Mouse (Mus musculus): ENCODE results near the gene Arhgef12. TPM values are rescaled to one million over a fixed set of nuclear protein-coding genes. Genes with fewer than 3 reads are reported as not detected.
A peak's percentile ranks its signal among the peaks of the same experiment; 100 is the strongest.
"Not testable (repeated sequence)": the region's sequence is repeated elsewhere in the genome, so short reads cannot be mapped to it uniquely, and the experiment has no call there.

Arhgef12 gene
- total RNA-seq (2021): 100 to 1,000 TPM; 151 to 163 TPM
- long read RNA-seq, experiment 1, partial matches to known transcripts: 8 of 26 reads
- long read RNA-seq, experiment 1, other reads (novel, unspliced or antisense): 17 of 26 reads
- long read RNA-seq, experiment 2, full-length matches to known transcripts: 2 of 38 reads
- long read RNA-seq, experiment 2, partial matches to known transcripts: 6 of 38 reads
- long read RNA-seq, experiment 2, other reads (novel, unspliced or antisense): 30 of 38 reads

GRCm38 (mm10) chr9:43107187-43107517, at the start of gene Arhgef12:
Arhgef12 (minus strand) TSS chr9:43107239.
- DNase-seq (ENCODE audit: low spot score in 2 of 2): peak; percentile 50 to 66

- no peak for DNase-seq (ENCODE audit: low spot score in 2 of 2)
Measured at GRCm38 (mm10) chr9:43155960-43156359, 48.9 kb upstream of the Arhgef12 start.

GRCm38 (mm10) chr9:43151779-43152178, 44.7 kb upstream of the Arhgef12 start:
- no peak for DNase-seq (ENCODE audit: low spot score in 2 of 2)

GRCm38 (mm10) chr9:43150957-43151356, 43.9 kb upstream of the Arhgef12 start:
- DNase-seq (ENCODE audit: low spot score in 2 of 2): no peak

- no peak for DNase-seq (ENCODE audit: low spot score in 2 of 2)
Measured at GRCm38 (mm10) chr9:43150075-43150474, 43.0 kb upstream of the Arhgef12 start.

GRCm38 (mm10) chr9:43149498-43149897, 42.5 kb upstream of the Arhgef12 start:
- DNase-seq (ENCODE audit: low spot score in 2 of 2): peak in 1 of 2 experiments; percentile 19

- DNase-seq (ENCODE audit: low spot score in 2 of 2): no peak
Measured at GRCm38 (mm10) chr9:43145196-43145595, 38.2 kb upstream of the Arhgef12 start.

GRCm38 (mm10) chr9:43144206-43144810, 37.3 kb upstream of the Arhgef12 start:
- no peak for DNase-seq (ENCODE audit: low spot score in 2 of 2)

- peak; percentile 63 to 77 for DNase-seq (ENCODE audit: low spot score in 2 of 2)
Measured at GRCm38 (mm10) chr9:43141839-43142238, 34.8 kb upstream of the Arhgef12 start.

GRCm38 (mm10) chr9:43133525-43133924, 26.5 kb upstream of the Arhgef12 start:
- peak in 1 of 2 experiments; percentile 32 for DNase-seq (ENCODE audit: low spot score in 2 of 2)

- DNase-seq (ENCODE audit: low spot score in 2 of 2): no peak
Measured at GRCm38 (mm10) chr9:43132380-43132779, 25.3 kb upstream of the Arhgef12 start.

- DNase-seq (ENCODE audit: low spot score in 2 of 2): no peak
Measured at GRCm38 (mm10) chr9:43131940-43132339, 24.9 kb upstream of the Arhgef12 start.

- no peak for DNase-seq (ENCODE audit: low spot score in 2 of 2)
Measured at GRCm38 (mm10) chr9:43130684-43131083, 23.6 kb upstream of the Arhgef12 start.

- peak; percentile 37 for DNase-seq (ENCODE audit: low spot score in 2 of 2)
Measured at GRCm38 (mm10) chr9:43127101-43127787, 20.2 kb upstream of the Arhgef12 start.

GRCm38 (mm10) chr9:43122379-43122778, 15.3 kb upstream of the Arhgef12 start:
- no peak for DNase-seq (ENCODE audit: low spot score in 2 of 2)

- not testable (repeated sequence) for DNase-seq (ENCODE audit: low spot score in 2 of 2)
Measured at GRCm38 (mm10) chr9:43121948-43122347, 14.9 kb upstream of the Arhgef12 start.

- DNase-seq (ENCODE audit: low spot score in 2 of 2): no peak
Measured at GRCm38 (mm10) chr9:43116997-43117336, 9.9 kb upstream of the Arhgef12 start.

- DNase-seq (ENCODE audit: low spot score in 2 of 2): peak; percentile 69 to 75
Measured at GRCm38 (mm10) chr9:43116134-43116996, 9.3 kb upstream of the Arhgef12 start, which contains the start of gene Tmem136. Tmem136 (minus strand) TSS chr9:43116570.

- DNase-seq (ENCODE audit: low spot score in 2 of 2): peak in 1 of 2 experiments; percentile 55
Measured at GRCm38 (mm10) chr9:43115431-43116133, 8.5 kb upstream of the Arhgef12 start.

GRCm38 (mm10) chr9:43114833-43115232, 7.8 kb upstream of the Arhgef12 start:
- DNase-seq (ENCODE audit: low spot score in 2 of 2): no peak
